Mouse (Mus musculus) ES-Bruce4 (cell line): ENCODE measurements at regions not wholly inside any gene's neighbourhood (a gene's known extent, or its start where the extent isn't known, plus 50 kb on each side); places are given as distances from the start of the nearest gene placed in this dataset.

Source experiments
- CTCF ChIP-seq: IDR thresholded peaks from one replicate; pipeline ENCODE4 v1.8.1; 2011; ENCODE audit warnings: low read depth, low read length
- EP300 ChIP-seq: IDR thresholded peaks from 2 replicates; pipeline ENCODE4 v1.6.1; 2011; ENCODE audit warnings: low read depth, low read length; ENCODE audit not compliant: insufficient read depth
- POLR2A ChIP-seq: IDR thresholded peaks from one replicate; pipeline ENCODE4 v1.8.1; 2011; ENCODE audit warnings: low read length; ENCODE audit not compliant: insufficient read depth

- TF ChIP-seq CTCF (no peak), EP300 (no peak), POLR2A (no peak)
Measured at GRCm38 (mm10) chr12:112241740-112242171, 95.7 kb downstream of the Kif26a start.
